Mouse (Mus musculus) hindbrain, embryonic 15.5 days (tissue): ENCODE data around the gene Arhgap5. TPM values are rescaled to one million over a fixed set of nuclear protein-coding genes. Genes with fewer than 3 reads are reported as not detected.
"Not testable (repeated sequence)": the region's sequence is repeated elsewhere in the genome, so short reads cannot be mapped to it uniquely, and the experiment has no call there.

ENCODE experiments used
- ATAC-seq: fragments of 200-750 bp; cut with Nextera tagmentation; 2 replicates; pipeline ENCODE4 v1.8.0; 2017; ENCODE audit warnings: low read depth, moderate number of reproducible peaks, moderate TSS enrichment; ENCODE audit not compliant: low FRiP score
- H3K27ac ChIP-seq: fragments of 300-500 bp; sonication (generic); replicated peaks from 2 replicates; pipeline ENCODE4 v1.5.1; 2015; ENCODE audit warnings: mild to moderate bottlenecking, inconsistent platforms
- H3K27me3 ChIP-seq: fragments of 300-500 bp; sonication (generic); 2 replicates; pipeline ENCODE4 v1.6.1; 2015; ENCODE audit warnings: control low read depth, inconsistent platforms
- H3K36me3 ChIP-seq: fragments of 300-500 bp; sonication (generic); 2 replicates; pipeline ENCODE4 v1.6.1; 2015; ENCODE audit warnings: control low read depth, inconsistent platforms
- H3K4me1 ChIP-seq: fragments of 300-500 bp; sonication (generic); replicated peaks from 2 replicates; pipeline ENCODE4 v1.6.1; 2015; ENCODE audit warnings: control low read depth, inconsistent platforms
- H3K4me2 ChIP-seq: fragments of 300-500 bp; sonication (generic); 2 replicates; pipeline ENCODE4 v1.6.1; 2015; ENCODE audit warnings: moderate library complexity, mild to moderate bottlenecking, inconsistent platforms
- H3K4me3 ChIP-seq: fragments of 300-500 bp; sonication (generic); 2 replicates; pipeline ENCODE4 v1.5.1; 2015; ENCODE audit warnings: mild to moderate bottlenecking, inconsistent platforms
- H3K9ac ChIP-seq: fragments of 300-500 bp; sonication (generic); 2 replicates; pipeline ENCODE4 v1.6.1; 2015; ENCODE audit warnings: inconsistent platforms
- H3K9me3 ChIP-seq: fragments of 300-500 bp; sonication (generic); 2 replicates; pipeline ENCODE4 v1.6.1; 2016; ENCODE audit warnings: control low read depth, inconsistent platforms
- WGBS: fragments of 180-500 bp; shearing (Covaris S2); methylation state at CpG from one replicate; pipeline ENCODE4 v1.1.7; 2015; 5-methylcytosine and 5-hydroxymethylcytosine counted together
- polyA plus RNA-seq: library from polyadenylated mRNA; unstranded; fragments of >200 nt; fragmentation: Nextera tagmentation; extraction: Ambion mirVana; gene quantifications from 2 replicates; pipeline ENCODE4 v1.2.1, GENCODE M21; 2015

Gene Arhgap5
- polyA plus RNA-seq, 1 experiment from 2014 or later, result 30.9 TPM

- no peak for ATAC-seq
- WGBS, result 81% methylated on average over 3 of the region's 3 CpGs
Measured at GRCm38 (mm10) chr12:52555188-52555876, 51.6 kb downstream of the Arhgap5 start.

DNA sequence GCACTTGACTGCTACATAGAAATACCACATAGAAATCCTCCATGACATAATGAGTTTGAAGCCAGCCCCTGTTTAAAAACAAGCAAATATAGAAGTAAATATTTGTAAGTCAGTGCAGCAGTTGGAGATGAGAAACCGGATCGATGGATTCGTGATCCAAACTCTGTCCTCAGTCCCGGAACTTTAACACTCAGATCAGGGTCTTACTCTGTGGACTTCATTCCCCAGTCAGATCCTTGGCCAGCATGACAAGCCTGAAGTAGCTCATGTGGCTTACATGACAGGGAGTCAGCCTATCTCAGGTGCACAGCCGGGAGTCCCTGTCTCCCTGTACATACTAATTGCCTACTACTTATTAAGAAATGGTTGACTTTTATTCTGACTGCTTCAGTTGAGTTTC lies 61.9 kb downstream of the Arhgap5 start:
- WGBS, result 96% methylated on average over 5 of the region's 5 CpGs
- H3K4me2 ChIP-seq, result no peak overlapping the region
- no peaks in the 10 kb centered on the region for H3K27me3 ChIP-seq
- H3K4me3 ChIP-seq, result no peak overlapping the region
- no peak overlapping the region for H3K27ac ChIP-seq
- peaks cover 6% of the 10 kb centered on the region; the same call in 1 of the 2 replicates for H3K36me3 ChIP-seq
- no peak overlapping the region for H3K9ac ChIP-seq
- H3K4me1 ChIP-seq, result no peaks in the 10 kb centered on the region
- no peak for ATAC-seq
- H3K9me3 ChIP-seq, result no peaks in the 10 kb centered on the region

More at GRCm38 (mm10) chr12:52555188-52555876, 51.6 kb downstream of the Arhgap5 start:
- H3K27me3 ChIP-seq, result no peaks in the 10 kb centered on the region
- no peak overlapping the region for H3K4me3 ChIP-seq
- H3K4me2 ChIP-seq, result no peak overlapping the region
- H3K9me3 ChIP-seq, result no peaks in the 10 kb centered on the region
- no peak overlapping the region for H3K9ac ChIP-seq
- H3K27ac ChIP-seq, result no peak overlapping the region
- no peaks in the 10 kb centered on the region for H3K4me1 ChIP-seq
- H3K36me3 ChIP-seq, result 0 out of 2 replicates have a peak, but pooled peaks cover 2% of the 10 kb centered on the region

- 95% methylated on average over 2 of the region's 2 CpGs for WGBS
- H3K4me1 ChIP-seq, result no peaks in the 10 kb centered on the region
- no peak for ATAC-seq
- H3K9me3 ChIP-seq, result no peaks in the 10 kb centered on the region
- no peak overlapping the region for H3K27ac ChIP-seq
- H3K36me3 ChIP-seq, result 0 out of 2 replicates have a peak, but pooled peaks cover 6% of the 10 kb centered on the region
- H3K4me3 ChIP-seq, result no peak overlapping the region
- no peaks in the 10 kb centered on the region for H3K27me3 ChIP-seq
- H3K9ac ChIP-seq, result no peak overlapping the region
- H3K4me2 ChIP-seq, result no peak overlapping the region
Measured at GRCm38 (mm10) chr12:52573371-52573770, 69.6 kb downstream of the Arhgap5 start.

GRCm38 (mm10) chr12:52586466-52586865 lies 82.7 kb downstream of the Arhgap5 start:
- not testable (repeated sequence) for H3K9ac ChIP-seq, H3K9me3 ChIP-seq, H3K27me3 ChIP-seq, H3K4me2 ChIP-seq, H3K27ac ChIP-seq, ATAC-seq, H3K4me3 ChIP-seq, H3K36me3 ChIP-seq, H3K4me1 ChIP-seq
- 84% methylated on average over 2 of the region's 2 CpGs for WGBS

- Histone ChIP-seq H3K9me3 (no peaks in the 10 kb centered on the region), H3K36me3 (no peaks in the 10 kb centered on the region), H3K4me1 (no peaks in the 10 kb centered on the region), H3K4me2 (no peak overlapping the region), H3K9ac (no peak overlapping the region), H3K27me3 (no peaks in the 10 kb centered on the region), H3K4me3 (no peak overlapping the region), H3K27ac (no peak overlapping the region)
- ATAC-seq, result no peak
- WGBS, result 72% methylated on average over 2 of the region's 2 CpGs
Measured at GRCm38 (mm10) chr12:52587473-52588010, 83.8 kb downstream of the Arhgap5 start.

- H3K9me3 ChIP-seq, result no peaks in the 10 kb centered on the region
- 91% methylated on average over 7 of the region's 7 CpGs for WGBS
Measured at GRCm38 (mm10) chr12:52595389-52596185, 91.8 kb downstream of the Arhgap5 start.

GRCm38 (mm10) chr12:52602471-52602870 lies 98.7 kb downstream of the Arhgap5 start:
- peak overlapping the region; percentile 76 for H3K9ac ChIP-seq
- WGBS, result 25% methylated on average over 2 of the region's 2 CpGs

More at GRCm38 (mm10) chr12:52595389-52596185, 91.8 kb downstream of the Arhgap5 start:
- no peak overlapping the region for H3K9ac ChIP-seq
- H3K27me3 ChIP-seq, result no peaks in the 10 kb centered on the region
- no peak overlapping the region for H3K27ac ChIP-seq
- H3K36me3 ChIP-seq, result no peaks in the 10 kb centered on the region
- no peak overlapping the region for H3K4me3 ChIP-seq
- no peak overlapping the region for H3K4me2 ChIP-seq
- no peaks in the 10 kb centered on the region for H3K4me1 ChIP-seq
- no peak for ATAC-seq

DNA sequence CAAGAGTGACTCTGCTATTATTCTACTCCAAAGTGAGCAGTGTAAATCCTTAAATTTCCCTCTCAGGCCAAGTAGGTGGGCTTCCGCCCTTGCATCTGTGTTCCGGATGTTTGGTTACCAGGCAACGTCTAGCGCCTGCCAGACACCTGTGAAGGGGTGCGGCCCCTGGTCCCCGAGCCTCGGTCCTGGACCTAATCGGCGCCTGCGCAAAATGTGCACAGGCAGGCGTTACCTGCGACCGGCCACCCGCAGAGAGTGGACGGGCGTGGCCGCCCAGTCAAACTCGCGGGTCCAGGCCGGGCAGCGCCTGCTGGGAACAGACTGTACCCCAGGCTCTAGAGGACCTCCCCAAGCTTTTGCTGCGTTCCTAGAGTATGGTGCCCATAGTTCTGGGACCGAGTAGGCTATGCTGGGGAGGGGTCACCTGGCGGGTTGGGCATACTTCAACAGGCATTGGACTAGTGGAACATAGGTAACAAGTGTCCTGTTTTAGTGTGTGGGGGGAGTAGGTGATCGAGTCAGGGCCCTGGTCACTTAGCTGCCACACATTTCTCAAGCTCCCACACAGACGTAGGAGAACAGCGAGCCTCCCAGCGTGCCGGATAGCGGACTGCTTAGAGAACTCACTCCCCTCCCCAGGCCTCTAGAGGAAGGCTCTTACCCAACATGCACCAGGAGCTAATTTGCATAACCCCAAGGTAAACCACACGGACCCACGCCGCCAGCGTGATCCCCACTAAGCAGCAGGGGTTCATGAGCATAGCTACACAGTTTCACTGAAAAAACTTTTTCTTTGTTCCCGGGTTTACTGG lies 99.3 kb downstream of the Arhgap5 start:
- Histone ChIP-seq H3K4me1 (peaks cover 12% of the 10 kb centered on the region), H3K9ac (peak overlapping the region; percentile 76), H3K27me3 (no peaks in the 10 kb centered on the region), H3K4me2 (peak overlapping the region; percentile 71), H3K27ac (peak overlapping the region; percentile 90), H3K9me3 (no peaks in the 10 kb centered on the region), H3K4me3 (peak overlapping the region; percentile 66), H3K36me3 (no peaks in the 10 kb centered on the region)
- ATAC-seq, result peak; percentile 92
- WGBS, result under 1% methylated on average over 35 of the region's 35 CpGs

More at GRCm38 (mm10) chr12:52602471-52602870, 98.7 kb downstream of the Arhgap5 start:
- H3K36me3 ChIP-seq, result no peaks in the 10 kb centered on the region
- H3K9me3 ChIP-seq, result no peaks in the 10 kb centered on the region
- peak overlapping the region; percentile 90 for H3K27ac ChIP-seq
- H3K4me3 ChIP-seq, result peak overlapping the region; percentile 66
- no peak for ATAC-seq
- peak overlapping the region; percentile 71 for H3K4me2 ChIP-seq
- H3K27me3 ChIP-seq, result no peaks in the 10 kb centered on the region
- H3K4me1 ChIP-seq, result peaks cover 12% of the 10 kb centered on the region

GRCm38 (mm10) chr12:52603695-52604255 lies 100.0 kb downstream of the Arhgap5 start:
- WGBS, result under 1% methylated on average over 21 of the region's 21 CpGs
- ATAC-seq, result peak; percentile 89
- Histone ChIP-seq H3K27me3 (no peaks in the 10 kb centered on the region), H3K27ac (peak overlapping the region; percentile 90), H3K4me3 (peak overlapping the region; percentile 66), H3K4me1 (peaks cover 12% of the 10 kb centered on the region), H3K9ac (peak overlapping the region; percentile 76), H3K36me3 (no peaks in the 10 kb centered on the region), H3K9me3 (no peaks in the 10 kb centered on the region), H3K4me2 (peak overlapping the region; percentile 71)

DNA sequence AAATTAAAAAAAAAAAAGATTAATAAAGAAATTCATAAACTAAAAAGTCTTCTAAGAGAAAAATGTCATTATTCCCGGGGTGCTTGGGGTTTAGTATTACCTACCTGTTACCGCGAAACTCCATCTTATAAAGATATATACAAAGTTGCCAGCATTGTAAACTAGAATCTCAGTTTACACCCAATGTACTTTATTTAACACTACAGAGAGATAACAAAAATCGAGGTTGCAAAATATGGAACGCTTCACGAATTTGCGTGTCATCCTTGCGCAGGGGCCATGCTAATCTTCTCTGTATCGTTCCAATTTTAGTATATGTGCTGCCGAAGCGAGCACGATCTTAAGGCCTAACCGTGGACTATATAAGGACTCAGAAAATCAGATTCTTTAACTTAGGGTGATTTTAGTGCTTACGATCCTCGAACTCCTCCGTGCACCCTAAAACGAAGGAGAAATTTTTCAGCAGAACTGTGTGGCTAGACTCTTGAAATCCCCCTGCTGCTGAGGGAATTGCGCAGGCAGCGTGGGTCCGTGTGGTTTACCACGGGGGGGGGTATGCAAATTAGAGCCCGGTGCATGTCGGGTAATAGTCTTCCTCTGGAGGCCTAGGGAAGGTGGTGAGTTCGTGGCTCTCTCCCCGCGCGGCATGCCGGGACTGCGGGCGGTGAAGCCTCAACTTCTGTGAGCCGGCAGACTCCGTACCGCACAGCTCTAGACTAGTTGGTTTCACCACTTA lies 100.7 kb downstream of the Arhgap5 start:
- WGBS, result under 1% methylated on average over 33 of the region's 33 CpGs
- no peaks in the 10 kb centered on the region for H3K27me3 ChIP-seq
- no peaks in the 10 kb centered on the region for H3K9me3 ChIP-seq

More for the DNA sequence above, 100.7 kb downstream of the Arhgap5 start:
- Histone ChIP-seq H3K36me3 (no peaks in the 10 kb centered on the region), H3K4me2 (peak overlapping the region; percentile 71), H3K9ac (peak overlapping the region; percentile 65), H3K4me1 (peaks cover 12% of the 10 kb centered on the region), H3K4me3 (peak overlapping the region; percentile 66), H3K27ac (peak overlapping the region; percentile 90)
- peak; percentile 88 for ATAC-seq
